Comparison of ENCODE assay signal across 30 mouse cellular contexts in genomic region chr7:96102727-96103126, GRCm38 (mm10).
DNase-seq lines count a peak whose midpoint lies in the region; ATAC-seq lines count a peak whose summit lies in the region.
"Had no signal": no experiment of that assay in that cellular context is flagged by ENCODE, and none has a peak within 500 bp of the region (broad histone marks: within the 10 kb centered on the region; RNA-seq: fewer than 3 reads in every experiment).

No protein-coding gene starts in this region.

- ATAC-seq in kidney, embryonic 16.5 days (ENCODE audit: low FRiP score, low TSS enrichment), result peak; percentile 65; the same call in 1 of the 2 replicates
- peak; percentile 64; the same call in 1 of the 2 replicates for ATAC-seq in embryonic facial prominence, embryonic 12.5 days (ENCODE audit: insufficient number of reproducible peaks, insufficient read depth, low FRiP score, low TSS enrichment)
- ATAC-seq in intestine, embryonic 16.5 days, result 0 out of 2 replicates have a peak, but pooled peaks have one; percentile 56
- ATAC-seq: activated CD4-positive, CD25-positive, alpha-beta regulatory T cell, adult 4 months; forebrain, embryonic 15.5 days; hindbrain, postnatal 0 days had no signal

- no peaks in the 10 kb centered on the region for H3K27me3 ChIP-seq in kidney, embryonic 16.5 days (ENCODE audit: insufficient read depth, low read length)
- no peaks in the 10 kb centered on the region for H3K27me3 ChIP-seq in embryonic facial prominence, embryonic 12.5 days
- H3K27me3 ChIP-seq in intestine, embryonic 16.5 days (replicated peaks; ENCODE audit: control insufficient read depth, insufficient read depth, low read length), result no peaks in the 10 kb centered on the region
- H3K27me3 ChIP-seq: forebrain, embryonic 15.5 days; limb, embryonic 12.5 days; liver, embryonic 13.5 days; megakaryocyte, embryonic 14.5 days had no signal

- peak; percentile 11 for DNase-seq in embryo, embryonic 10 days (ENCODE audit: low spot score)
- no peak for DNase-seq in embryo, embryonic 10.5 days (ENCODE audit: low spot score)
- DNase-seq in kidney, adult 11 months, result no peak
- DNase-seq in urinary bladder, postnatal 14 days (ENCODE audit: low spot score), result no peak
- DNase-seq in cerebellum, adult 18-20 months, result no peak
- DNase-seq: adrenal gland, adult 8-10 months; cerebellum, adult 2 months; cerebellum, postnatal 25 days; gastrocnemius, postnatal 14 days; heart, adult 11 months; heart, postnatal 10 days; kidney, postnatal 10 days; liver, embryonic 13.5 days; lung, adult 2 months; lung, postnatal 36 days; midbrain, embryonic 14.5 days; retina, postnatal 1 day; right cerebral cortex, postnatal 25 days; spleen, adult 18-20 months; thymus, adult 18-20 months; thymus, postnatal 36 days had no signal

- H3K36me3 ChIP-seq in kidney, embryonic 16.5 days (ENCODE audit: insufficient read depth, low read length), result no peaks in the 10 kb centered on the region
- no peaks in the 10 kb centered on the region for H3K36me3 ChIP-seq in embryonic facial prominence, embryonic 12.5 days
- no peaks in the 10 kb centered on the region for H3K36me3 ChIP-seq in intestine, embryonic 16.5 days (ENCODE audit: control insufficient read depth, insufficient read depth, low read length)
- H3K36me3 ChIP-seq: forebrain, embryonic 15.5 days; limb, embryonic 12.5 days; liver, embryonic 13.5 days had no signal

- H3K9me3 ChIP-seq in kidney, embryonic 16.5 days (ENCODE audit: low read length), result no peaks in the 10 kb centered on the region
- no peaks in the 10 kb centered on the region for H3K9me3 ChIP-seq in embryonic facial prominence, embryonic 12.5 days
- H3K9me3 ChIP-seq in intestine, embryonic 16.5 days (ENCODE audit: control insufficient read depth, low read length), result no peaks in the 10 kb centered on the region
- H3K9me3 ChIP-seq: forebrain, embryonic 15.5 days; limb, embryonic 12.5 days had no signal

- H3K9ac ChIP-seq in kidney, embryonic 16.5 days (replicated peaks; ENCODE audit: low read length), result no peak overlapping the region
- no peak overlapping the region for H3K9ac ChIP-seq in embryonic facial prominence, embryonic 12.5 days
- H3K9ac ChIP-seq in intestine, embryonic 16.5 days (ENCODE audit: low read depth, low read length), result no peak overlapping the region
- H3K9ac ChIP-seq: forebrain, embryonic 15.5 days; limb, embryonic 12.5 days; liver, embryonic 13.5 days had no signal

- 0 out of 2 replicates have a peak, but pooled peaks cover 3% of the 10 kb centered on the region for H3K4me1 ChIP-seq in kidney, embryonic 16.5 days (ENCODE audit: insufficient read depth, low read length)
- no peaks in the 10 kb centered on the region for H3K4me1 ChIP-seq in embryonic facial prominence, embryonic 12.5 days
- H3K4me1 ChIP-seq in intestine, embryonic 16.5 days (ENCODE audit: control insufficient read depth, insufficient read depth, low read length), result no peaks in the 10 kb centered on the region
- H3K4me1 ChIP-seq: limb, embryonic 12.5 days; liver, embryonic 13.5 days; megakaryocyte, embryonic 14.5 days had no signal

- H3K27ac ChIP-seq in kidney, embryonic 16.5 days (ENCODE audit: low read length), result no peak overlapping the region
- H3K27ac ChIP-seq in embryonic facial prominence, embryonic 12.5 days, result no peak overlapping the region
- no peak overlapping the region for H3K27ac ChIP-seq in intestine, embryonic 16.5 days (ENCODE audit: low read length)
- H3K27ac ChIP-seq: forebrain, embryonic 15.5 days; hindbrain, postnatal 0 days; limb, embryonic 12.5 days; liver, embryonic 13.5 days had no signal

- H3K4me3 ChIP-seq in kidney, embryonic 16.5 days (ENCODE audit: low read length), result no peak overlapping the region
- no peak overlapping the region for H3K4me3 ChIP-seq in embryonic facial prominence, embryonic 12.5 days
- no peak overlapping the region for H3K4me3 ChIP-seq in intestine, embryonic 16.5 days (ENCODE audit: low read length)
- H3K4me3 ChIP-seq: forebrain, embryonic 15.5 days; limb, embryonic 12.5 days; liver, embryonic 13.5 days; megakaryocyte, embryonic 14.5 days had no signal

- H3K4me2 ChIP-seq in kidney, embryonic 16.5 days (replicated peaks; ENCODE audit: low read depth, low read length), result no peak overlapping the region
- no peak overlapping the region for H3K4me2 ChIP-seq in embryonic facial prominence, embryonic 12.5 days (replicated peaks)
- no peak overlapping the region for H3K4me2 ChIP-seq in intestine, embryonic 16.5 days (ENCODE audit: low read depth, low read length)
- H3K4me2 ChIP-seq: forebrain, embryonic 15.5 days; heart, embryonic 11.5 days; limb, embryonic 12.5 days; liver, embryonic 13.5 days had no signal

- WGBS in kidney, embryonic 16.5 days, result 14% methylated on average over 6 of the region's 6 CpGs
- 60% methylated on average over 6 of the region's 6 CpGs for WGBS in embryonic facial prominence, embryonic 12.5 days
- WGBS in intestine, embryonic 16.5 days, result 44% methylated on average over 6 of the region's 6 CpGs
